Mouse (Mus musculus) MEL-GATA-1-ER (cell line): ENCODE results near the gene Bag3.
"Not testable (repeated sequence)": the region's sequence is repeated elsewhere in the genome, so short reads cannot be mapped to it uniquely, and the experiment has no call there.

Experiments
- DNase-seq: peaks from one replicate; pipeline ENCODE4 v3.0.0-alpha.2; 2012; ENCODE audit warnings: low read depth; ENCODE audit errors: extremely low read depth

Gene Bag3

GRCm38 (mm10) chr7:128567561-128568244 is 44.3 kb downstream of the Bag3 start:
- DNase-seq: no peak

- DNase-seq: not testable (repeated sequence)
Observed at GRCm38 (mm10) chr7:128569429-128569828, 46.0 kb downstream of the Bag3 start.

GRCm38 (mm10) chr7:128569987-128570656 is 46.7 kb downstream of the Bag3 start:
- DNase-seq: peak; percentile 68

- not testable (repeated sequence) for DNase-seq
Observed at GRCm38 (mm10) chr7:128570657-128571056, 47.2 kb downstream of the Bag3 start.

GRCm38 (mm10) chr7:128572030-128572429 is 48.6 kb downstream of the Bag3 start:
- DNase-seq: no peak

GRCm38 (mm10) chr7:128575211-128575610 is 51.8 kb downstream of the Bag3 start:
- no peak for DNase-seq

- DNase-seq: no peak
Observed at GRCm38 (mm10) chr7:128575794-128576193, 52.4 kb downstream of the Bag3 start.

GRCm38 (mm10) chr7:128577607-128578006 is 54.2 kb downstream of the Bag3 start:
- DNase-seq: no peak

- no peak for DNase-seq
Observed at GRCm38 (mm10) chr7:128578199-128578945, 55.0 kb downstream of the Bag3 start.

- no peak for DNase-seq
Observed at GRCm38 (mm10) chr7:128579381-128579780, 56.0 kb downstream of the Bag3 start.

GRCm38 (mm10) chr7:128580318-128580717 is 56.9 kb downstream of the Bag3 start:
- DNase-seq: no peak

GRCm38 (mm10) chr7:128581864-128582484 is 58.6 kb downstream of the Bag3 start:
- DNase-seq: no peak

GRCm38 (mm10) chr7:128583213-128583948 is 60.0 kb downstream of the Bag3 start:
- DNase-seq: no peak

GRCm38 (mm10) chr7:128587334-128587933 is 64.0 kb downstream of the Bag3 start:
- DNase-seq: no peak

GRCm38 (mm10) chr7:128591345-128592084 is 68.1 kb downstream of the Bag3 start:
- DNase-seq: no peak

- DNase-seq: no peak
Observed at GRCm38 (mm10) chr7:128592118-128592935, 68.9 kb downstream of the Bag3 start.

- DNase-seq: no peak
Observed at GRCm38 (mm10) chr7:128592936-128593241, 69.5 kb downstream of the Bag3 start.

GRCm38 (mm10) chr7:128596274-128596673 is 72.9 kb downstream of the Bag3 start:
- no peak for DNase-seq
